Mouse (Mus musculus) retina, postnatal 7 days (tissue): ENCODE measurements around the gene Adamts15.

Experiments
- DNase-seq: peaks from one replicate; pipeline ENCODE4 v3.0.0-alpha.2; 2012; ENCODE audit warnings: low read depth, low spot score

Adamts15 gene

GRCm38 (mm10) chr9:30921261-30922103 lies 770 bp downstream of the Adamts15 start:
- DNase-seq, result no peak

GRCm38 (mm10) chr9:30920736-30921135 lies 1.5 kb downstream of the Adamts15 start:
- DNase-seq, result no peak

GRCm38 (mm10) chr9:30919686-30920085 lies 2.6 kb downstream of the Adamts15 start:
- DNase-seq, result no peak

GRCm38 (mm10) chr9:30918466-30919356 lies 3.5 kb downstream of the Adamts15 start:
- no peak for DNase-seq

GRCm38 (mm10) chr9:30916266-30916968 lies 5.8 kb downstream of the Adamts15 start:
- DNase-seq, result no peak

GRCm38 (mm10) chr9:30914241-30914640 lies 8.0 kb downstream of the Adamts15 start:
- DNase-seq, result no peak

GRCm38 (mm10) chr9:30913429-30913828 lies 8.8 kb downstream of the Adamts15 start:
- no peak for DNase-seq

GRCm38 (mm10) chr9:30912161-30912560 lies 10.1 kb downstream of the Adamts15 start:
- DNase-seq, result no peak

- DNase-seq, result no peak
Measured at GRCm38 (mm10) chr9:30910491-30910890, 11.8 kb downstream of the Adamts15 start.

- no peak for DNase-seq
Measured at GRCm38 (mm10) chr9:30908973-30909372, 13.3 kb downstream of the Adamts15 start.

GRCm38 (mm10) chr9:30908296-30908690 lies 14.0 kb downstream of the Adamts15 start:
- no peak for DNase-seq

- no peak for DNase-seq
Measured at GRCm38 (mm10) chr9:30907677-30908295, 14.5 kb downstream of the Adamts15 start.

GRCm38 (mm10) chr9:30906426-30906825 lies 15.8 kb downstream of the Adamts15 start:
- no peak for DNase-seq

- DNase-seq, result no peak
Measured at GRCm38 (mm10) chr9:30905861-30906260, 16.4 kb downstream of the Adamts15 start.

GRCm38 (mm10) chr9:30903266-30903665 lies 19.0 kb downstream of the Adamts15 start:
- no peak for DNase-seq

- no peak for DNase-seq
Measured at GRCm38 (mm10) chr9:30902641-30903040, 19.6 kb downstream of the Adamts15 start.

- DNase-seq, result no peak
Measured at GRCm38 (mm10) chr9:30902152-30902551, 20.1 kb downstream of the Adamts15 start.

- no peak for DNase-seq
Measured at GRCm38 (mm10) chr9:30897169-30897568, 25.1 kb downstream of the Adamts15 start.

- DNase-seq, result peak; percentile 23
Measured at GRCm38 (mm10) chr9:30896752-30897151, 25.5 kb downstream of the Adamts15 start.

- DNase-seq, result no peak
Measured at GRCm38 (mm10) chr9:30895618-30896017, 26.6 kb downstream of the Adamts15 start.

GRCm38 (mm10) chr9:30886276-30886675 lies 36.0 kb downstream of the Adamts15 start:
- no peak for DNase-seq
